In genomic region chr13:110735511-110735910, GRCm38 (mm10) we compare ENCODE assay signal across 12 mouse cellular contexts.
DNase-seq lines count a peak whose midpoint lies in the region; ATAC-seq and TF ChIP-seq lines count a peak whose summit lies in the region.
"Had no signal": no experiment of that assay in that cellular context is flagged by ENCODE, and none has a peak within 500 bp of the region (broad histone marks: within the 10 kb centered on the region; RNA-seq: fewer than 3 reads in every experiment).

No protein-coding gene starts in this region.

- no peaks in the 10 kb centered on the region for H3K9me3 ChIP-seq in heart, embryonic 12.5 days (replicated peaks)
- H3K9me3 ChIP-seq in lung, embryonic 15.5 days, result no peaks in the 10 kb centered on the region
- H3K9me3 ChIP-seq: embryonic facial prominence, embryonic 15.5 days; heart, embryonic 13.5 days; limb, embryonic 13.5 days; megakaryocyte, embryonic 14.5 days had no signal

- WGBS in heart, embryonic 12.5 days, result 49% methylated on average over 5 of the region's 5 CpGs
- 18% methylated on average over 5 of the region's 5 CpGs for WGBS in lung, embryonic 15.5 days

- no peak overlapping the region for H3K9ac ChIP-seq in heart, embryonic 12.5 days
- H3K9ac ChIP-seq in lung, embryonic 15.5 days, result no peak overlapping the region
- H3K9ac ChIP-seq: embryonic facial prominence, embryonic 15.5 days; heart, embryonic 13.5 days; limb, embryonic 13.5 days had no signal

- peak; percentile 37 for DNase-seq in heart, postnatal 4 days
- DNase-seq in lung, adult 18-20 months, result no peak
- peak; percentile 61 for DNase-seq in NIH3T3 (ENCODE audit: low read depth)
- DNase-seq: cerebellum, adult 2 months had no signal

- no peaks in the 10 kb centered on the region for H3K36me3 ChIP-seq in heart, embryonic 12.5 days
- H3K36me3 ChIP-seq in lung, embryonic 15.5 days, result no peaks in the 10 kb centered on the region
- H3K36me3 ChIP-seq: embryonic facial prominence, embryonic 15.5 days; heart, embryonic 13.5 days; limb, embryonic 13.5 days had no signal

- ATAC-seq in heart, embryonic 12.5 days (ENCODE audit: insufficient number of reproducible peaks, low FRiP score), result no peak
- ATAC-seq in lung, embryonic 15.5 days (ENCODE audit: borderline replicate concordance, extremely low read depth, low FRiP score, low TSS enrichment), result peak; percentile 46; the same call in 1 of the 2 replicates
- ATAC-seq in frontal cortex, adult (ENCODE audit: low TSS enrichment), result no peak; the same call in 1 of the 2 replicates

- H3K4me2 ChIP-seq in heart, embryonic 12.5 days, result no peak overlapping the region
- no peak overlapping the region for H3K4me2 ChIP-seq in lung, embryonic 15.5 days
- H3K4me2 ChIP-seq: embryonic facial prominence, embryonic 15.5 days; heart, embryonic 13.5 days; limb, embryonic 13.5 days had no signal

- no peak overlapping the region for H3K4me3 ChIP-seq in heart, embryonic 12.5 days
- H3K4me3 ChIP-seq in lung, embryonic 15.5 days, result no peak overlapping the region
- H3K4me3 ChIP-seq in embryonic fibroblast, embryonic 13.5 days (ENCODE audit: insufficient read depth, low read length), result no peak overlapping the region
- H3K4me3 ChIP-seq: embryonic facial prominence, embryonic 15.5 days; heart, embryonic 13.5 days; limb, embryonic 13.5 days; megakaryocyte, embryonic 14.5 days had no signal

- TF ChIP-seq CTCF in embryonic fibroblast, embryonic 13.5 days (IDR thresholded peaks at IDR 0.05; ENCODE audit: borderline replicate concordance, insufficient read depth, low read length), result no peak

- H3K27me3 ChIP-seq in heart, embryonic 12.5 days (replicated peaks), result no peaks in the 10 kb centered on the region
- no peaks in the 10 kb centered on the region for H3K27me3 ChIP-seq in lung, embryonic 15.5 days
- H3K27me3 ChIP-seq: embryonic facial prominence, embryonic 15.5 days; heart, embryonic 13.5 days; limb, embryonic 13.5 days; megakaryocyte, embryonic 14.5 days had no signal

- peaks cover 4% of the 10 kb centered on the region; the same call in 1 of the 2 replicates for H3K4me1 ChIP-seq in heart, embryonic 12.5 days (replicated peaks)
- H3K4me1 ChIP-seq in lung, embryonic 15.5 days, result peaks cover 8% of the 10 kb centered on the region; the same call in 1 of the 2 replicates
- peaks cover 11% of the 10 kb centered on the region for H3K4me1 ChIP-seq in embryonic fibroblast, embryonic 13.5 days (ENCODE audit: control insufficient read depth, insufficient read depth, low read length)
- H3K4me1 ChIP-seq: megakaryocyte, embryonic 14.5 days had no signal

- no peak overlapping the region for H3K27ac ChIP-seq in heart, embryonic 12.5 days (ENCODE audit: poor library complexity, severe bottlenecking)
- no peak overlapping the region for H3K27ac ChIP-seq in lung, embryonic 15.5 days
- 0 out of 2 replicates have a peak overlapping the region, but pooled peaks have one; percentile 3 for H3K27ac ChIP-seq in embryonic fibroblast, embryonic 13.5 days (ENCODE audit: insufficient read depth, low read length)
- H3K27ac ChIP-seq: embryonic facial prominence, embryonic 15.5 days; heart, embryonic 13.5 days; limb, embryonic 13.5 days had no signal

- TF ChIP-seq POLR2A in embryonic fibroblast, embryonic 13.5 days (IDR thresholded peaks at IDR 0.05; ENCODE audit: low read depth, low read length), result no peak

Comparison
In these comparisons a context has a peak if more than half of its experiments do, and no peak if none do; other contexts are left out.
1. DNase-seq: peak in heart, postnatal 4 days (single experiment) and NIH3T3 (single experiment); none in lung, adult 18-20 months (0 of 2).